Mouse (Mus musculus) E14TG2a.4 (cell line): ENCODE measurements around the gene Gsdma.
"Not testable (repeated sequence)": the region's sequence is repeated elsewhere in the genome, so short reads cannot be mapped to it uniquely, and the experiment has no call there.

ENCODE experiments used
- H3K27me3 ChIP-seq: 2 replicates; pipeline ENCODE4 v1.6.1; 2014; ENCODE audit warnings: low read length, control low read depth; ENCODE audit not compliant: insufficient read depth
- H3K36me3 ChIP-seq: 2 replicates; pipeline ENCODE4 v1.6.1; 2014; ENCODE audit warnings: low read length, control low read depth; ENCODE audit not compliant: insufficient read depth
- H3K4me1 ChIP-seq: replicated peaks from 2 replicates; pipeline ENCODE4 v1.6.1; 2014; ENCODE audit warnings: low read depth, low read length, control low read depth
- H3K4me3 ChIP-seq: replicated peaks from 2 replicates; pipeline ENCODE4 v1.5.1; 2014; ENCODE audit warnings: mild to moderate bottlenecking, low read length
- H3K9me3 ChIP-seq: 2 replicates; pipeline ENCODE4 v1.6.1; 2014; ENCODE audit warnings: low read length, control low read depth
- CTCF ChIP-seq: conservative IDR thresholded peaks from 2 replicates; pipeline ENCODE4 v1.5.1; 2014; ENCODE audit warnings: low read length
- NANOG ChIP-seq: IDR thresholded peaks from 2 replicates; pipeline ENCODE4 v1.6.1; 2014; ENCODE audit warnings: borderline replicate concordance, low read length, mixed read lengths
- POU5F1 ChIP-seq: IDR thresholded peaks from 2 replicates; pipeline ENCODE4 v1.6.1; 2014; ENCODE audit warnings: low read length, borderline replicate concordance

Gsdma gene

GRCm38 (mm10) chr11:98640091-98640490, 24.1 kb upstream of the Gsdma start:
- Histone ChIP-seq H3K36me3 (no peaks in the 10 kb centered on the region), H3K4me1 (peaks cover 3% of the 10 kb centered on the region), H3K4me3 (no peak overlapping the region), H3K9me3 (peaks cover 21% of the 10 kb centered on the region), H3K27me3 (peaks cover 9% of the 10 kb centered on the region; the same call in 1 of the 2 replicates)
- TF ChIP-seq POU5F1: no peak
- no peak for TF ChIP-seq CTCF
- TF ChIP-seq NANOG: no peak

GRCm38 (mm10) chr11:98644757-98645156, 19.4 kb upstream of the Gsdma start:
- H3K4me1 ChIP-seq: no peaks in the 10 kb centered on the region
- H3K9me3 ChIP-seq: peaks cover 14% of the 10 kb centered on the region
- TF ChIP-seq POU5F1 (no peak), NANOG (no peak), CTCF (no peak)
- H3K36me3 ChIP-seq: no peaks in the 10 kb centered on the region
- H3K4me3 ChIP-seq: no peak overlapping the region
- peaks cover 41% of the 10 kb centered on the region for H3K27me3 ChIP-seq

GRCm38 (mm10) chr11:98645946-98646345, 18.2 kb upstream of the Gsdma start:
- Histone ChIP-seq H3K27me3 (peaks cover 45% of the 10 kb centered on the region), H3K36me3 (no peaks in the 10 kb centered on the region), H3K9me3 (peaks cover 14% of the 10 kb centered on the region), H3K4me3 (no peak overlapping the region), H3K4me1 (no peaks in the 10 kb centered on the region)
- no peak for TF ChIP-seq CTCF

- TF ChIP-seq POU5F1 (no peak), NANOG (no peak), CTCF (no peak)
- Histone ChIP-seq H3K36me3 (no peaks in the 10 kb centered on the region), H3K9me3 (peaks cover 14% of the 10 kb centered on the region), H3K4me3 (no peak within 1 kb of the TSS), H3K4me1 (no peaks in the 10 kb centered on the region), H3K27me3 (peaks cover 44% of the 10 kb centered on the region)
These were observed 17.7 kb upstream of the Gsdma start, which contains the start of gene Gsdma2 for GRCm38 (mm10) chr11:98646459-98646858. TSS of gene Gsdma2 (plus strand) at chr11:98646759.

GRCm38 (mm10) chr11:98655076-98655475, 9.1 kb upstream of the Gsdma start:
- not testable (repeated sequence) for H3K9me3 ChIP-seq, H3K4me1 ChIP-seq, H3K27me3 ChIP-seq, H3K36me3 ChIP-seq, H3K4me3 ChIP-seq
- peak; percentile 54 for TF ChIP-seq CTCF

GRCm38 (mm10) chr11:98660517-98660916, 3.6 kb upstream of the Gsdma start:
- H3K36me3 ChIP-seq: no peaks in the 10 kb centered on the region
- peaks cover 20% of the 10 kb centered on the region for H3K4me1 ChIP-seq
- TF ChIP-seq NANOG (no peak), CTCF (peak; percentile 80), POU5F1 (no peak)
- H3K4me3 ChIP-seq: no peak overlapping the region
- H3K27me3 ChIP-seq: peaks cover 5% of the 10 kb centered on the region; the same call in 1 of the 2 replicates
- no peaks in the 10 kb centered on the region for H3K9me3 ChIP-seq

GRCm38 (mm10) chr11:98668984-98669383, 4.8 kb downstream of the Gsdma start:
- TF ChIP-seq NANOG: no peak
- no peak for TF ChIP-seq POU5F1
- TF ChIP-seq CTCF: no peak
- H3K4me3 ChIP-seq: no peak overlapping the region
- H3K36me3 ChIP-seq: no peaks in the 10 kb centered on the region
- no peaks in the 10 kb centered on the region for H3K9me3 ChIP-seq
- H3K27me3 ChIP-seq: peaks cover 22% of the 10 kb centered on the region
- peaks cover 38% of the 10 kb centered on the region for H3K4me1 ChIP-seq

- H3K4me1 ChIP-seq: peaks cover 49% of the 10 kb centered on the region
- no peak overlapping the region for H3K4me3 ChIP-seq
- TF ChIP-seq POU5F1: no peak
- no peak for TF ChIP-seq CTCF
- no peaks in the 10 kb centered on the region for H3K9me3 ChIP-seq
- no peaks in the 10 kb centered on the region for H3K36me3 ChIP-seq
- H3K27me3 ChIP-seq: peaks cover 17% of the 10 kb centered on the region
These were observed 7.2 kb downstream of the Gsdma start for GRCm38 (mm10) chr11:98671284-98671815.

- H3K4me1 ChIP-seq: peaks cover 54% of the 10 kb centered on the region
- no peaks in the 10 kb centered on the region for H3K9me3 ChIP-seq
- no peak for TF ChIP-seq NANOG
- no peak for TF ChIP-seq CTCF
- TF ChIP-seq POU5F1: no peak
- peaks cover 12% of the 10 kb centered on the region for H3K27me3 ChIP-seq
- H3K36me3 ChIP-seq: no peaks in the 10 kb centered on the region
- no peak overlapping the region for H3K4me3 ChIP-seq
These were observed 7.7 kb downstream of the Gsdma start for GRCm38 (mm10) chr11:98671857-98672256.
